Mouse (Mus musculus): ENCODE measurements around the gene Tnpo3. TPM values are rescaled to one million over a fixed set of nuclear protein-coding genes. Genes with fewer than 3 reads are reported as not detected.

Tnpo3 gene
- 9.7 TPM in 1 of 2 replicates, not detected in the other for polyA plus RNA-seq (2012; ENCODE audit: insufficient read depth, low replicate concordance)

DNA sequence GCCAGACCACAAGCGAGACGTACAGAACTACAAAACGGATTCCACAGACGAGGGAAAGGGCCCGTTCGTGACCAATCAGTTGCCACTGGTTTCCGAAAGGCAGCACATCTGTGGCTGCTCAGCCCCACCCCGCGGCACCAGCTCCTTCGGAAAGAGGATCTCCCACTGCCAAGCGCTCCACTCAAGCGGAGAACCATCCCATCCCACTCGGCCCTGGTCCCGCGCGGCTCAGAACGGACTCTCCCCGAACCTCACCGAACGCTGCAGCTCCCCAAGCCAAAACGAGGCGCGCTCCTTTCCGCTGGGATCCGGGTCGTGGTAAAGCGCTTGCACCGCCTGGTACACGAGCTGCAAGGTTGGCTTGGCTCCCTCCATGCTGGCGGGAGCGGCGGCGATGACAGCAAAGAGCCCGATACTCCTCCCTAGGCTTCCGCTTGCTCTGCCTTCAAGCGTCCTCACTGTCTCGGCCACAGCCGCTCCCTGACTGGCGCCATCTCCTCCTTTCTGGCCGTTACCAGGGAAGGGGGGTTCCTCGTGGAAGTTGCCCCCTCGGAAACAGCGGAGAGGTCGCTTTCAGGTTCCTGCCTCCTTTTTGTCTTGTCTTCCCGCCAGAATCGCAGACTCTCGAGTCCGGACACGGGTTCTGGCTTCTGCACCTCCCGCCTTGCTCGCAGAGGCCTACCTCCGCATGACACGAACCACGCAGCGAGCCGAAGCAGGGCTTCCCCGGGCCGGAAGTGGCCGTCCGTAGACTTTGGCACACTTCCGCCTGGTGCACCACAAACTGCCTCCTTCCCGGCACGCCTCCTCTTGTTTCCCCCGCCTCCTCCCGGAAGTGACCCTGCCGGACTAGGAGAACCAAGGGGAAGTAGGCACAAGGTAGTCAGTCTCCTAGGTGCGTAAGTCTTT is at the start of gene Tnpo3:
Gene Tnpo3 (minus strand): TSS at position 777 of the 909 bp plus-strand sequence.
- H3K27me3 ChIP-seq (replicated peaks) = peaks cover 3% of the 10 kb centered on the region
- H3K36me3 ChIP-seq (replicated peaks; ENCODE audit: low read length) = no peaks in the 10 kb centered on the region
- peaks cover 20% of the 10 kb centered on the region; the same call in 1 of the 2 replicates for H3K9me3 ChIP-seq
- peak within 1 kb of the TSS; percentile 98 for H3K4me3 ChIP-seq (replicated peaks)
- peaks cover 31% of the 10 kb centered on the region for H3K4me1 ChIP-seq
- TF ChIP-seq FLI1 (IDR thresholded peaks at IDR 0.05; ENCODE audit: low read length) (peak; percentile 94), GATA1 (IDR thresholded peaks at IDR 0.05; ENCODE audit: borderline replicate concordance, low read length) (no peak)

- Histone ChIP-seq H3K36me3 (replicated peaks; ENCODE audit: low read length) (no peaks in the 10 kb centered on the region), H3K4me3 (replicated peaks) (no peak overlapping the region), H3K27me3 (replicated peaks) (peaks cover 72% of the 10 kb centered on the region), H3K9me3 (peaks cover 28% of the 10 kb centered on the region), H3K4me1 (no peaks in the 10 kb centered on the region)
- TF ChIP-seq FLI1 (IDR thresholded peaks at IDR 0.05; ENCODE audit: low read length) (no peak), GATA1 (IDR thresholded peaks at IDR 0.05; ENCODE audit: borderline replicate concordance, low read length) (no peak)
These were observed 49.2 kb upstream of the Tnpo3 start for GRCm38 (mm10) chr6:29658626-29659475.

DNA sequence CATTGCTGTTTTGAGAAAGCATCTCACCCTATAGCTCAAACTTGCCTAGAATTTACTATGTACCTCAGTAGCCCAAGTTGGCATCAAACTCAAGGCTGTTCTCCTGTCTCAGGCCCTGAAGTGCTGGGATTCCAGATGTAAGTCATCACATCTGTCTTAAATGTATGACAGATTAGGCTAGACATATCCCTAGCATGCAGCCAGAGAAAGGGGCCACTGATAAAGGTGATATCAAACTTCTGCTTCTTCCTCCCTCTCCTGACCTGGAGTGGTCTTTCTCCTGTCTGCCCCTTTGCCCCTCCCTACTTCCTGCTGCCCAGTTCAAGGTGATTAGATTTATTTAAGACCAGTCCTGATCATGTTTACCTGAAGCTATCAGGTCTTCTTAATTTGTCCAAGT is 43.6 kb upstream of the Tnpo3 start:
- no peak overlapping the region for H3K4me3 ChIP-seq (replicated peaks)
- no peaks in the 10 kb centered on the region for H3K36me3 ChIP-seq (replicated peaks; ENCODE audit: low read length)
- peaks cover 7% of the 10 kb centered on the region for H3K9me3 ChIP-seq
- H3K27me3 ChIP-seq (replicated peaks) = peaks cover 68% of the 10 kb centered on the region
- no peak for TF ChIP-seq FLI1 (IDR thresholded peaks at IDR 0.05; ENCODE audit: low read length)
- TF ChIP-seq GATA1 (IDR thresholded peaks at IDR 0.05; ENCODE audit: borderline replicate concordance, low read length) = no peak
- H3K4me1 ChIP-seq = peaks cover 9% of the 10 kb centered on the region

- Histone ChIP-seq H3K4me1 (peaks cover 9% of the 10 kb centered on the region), H3K4me3 (replicated peaks) (no peak overlapping the region), H3K36me3 (replicated peaks; ENCODE audit: low read length) (no peaks in the 10 kb centered on the region), H3K27me3 (replicated peaks) (peaks cover 48% of the 10 kb centered on the region), H3K9me3 (no peaks in the 10 kb centered on the region)
- TF ChIP-seq FLI1 (IDR thresholded peaks at IDR 0.05; ENCODE audit: low read length) (no peak), GATA1 (IDR thresholded peaks at IDR 0.05; ENCODE audit: borderline replicate concordance, low read length) (no peak)
These were observed 40.5 kb upstream of the Tnpo3 start for GRCm38 (mm10) chr6:29650170-29650549.

DNA sequence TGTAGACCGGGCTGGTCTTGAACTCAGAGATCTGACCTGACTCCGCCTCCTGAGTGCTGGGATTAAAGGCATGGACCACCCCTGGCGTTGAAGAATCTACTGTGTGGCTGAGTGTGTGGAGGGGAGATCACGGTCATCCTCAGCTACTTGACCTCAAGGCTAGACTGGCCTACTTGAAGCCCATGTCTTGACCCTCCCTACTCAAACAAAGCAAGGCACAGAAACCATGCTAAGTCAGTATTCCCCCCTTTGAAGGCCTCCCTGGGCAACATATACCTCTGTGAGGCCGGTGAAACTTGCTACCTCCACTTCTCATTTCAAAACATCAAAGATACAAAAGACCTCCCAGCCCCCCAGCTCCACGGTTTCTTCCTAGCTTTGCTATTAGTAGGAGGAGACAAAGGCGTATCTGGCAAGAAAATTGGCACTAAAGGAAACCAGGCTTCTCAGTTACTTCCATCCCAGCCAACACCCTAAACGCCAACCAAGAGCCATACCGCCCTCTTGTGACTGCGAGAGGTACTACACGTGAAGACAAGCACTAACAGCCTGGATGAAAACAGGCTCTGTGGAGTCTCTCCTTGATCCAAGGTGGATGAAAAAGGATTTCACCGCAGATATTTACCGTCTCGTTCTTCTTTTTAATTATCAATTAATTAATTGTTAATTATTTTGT is 39.9 kb upstream of the Tnpo3 start:
- Histone ChIP-seq H3K4me3 (replicated peaks) (no peak overlapping the region), H3K36me3 (replicated peaks; ENCODE audit: low read length) (no peaks in the 10 kb centered on the region)
- TF ChIP-seq GATA1 (IDR thresholded peaks at IDR 0.05; ENCODE audit: borderline replicate concordance, low read length) (no peak), FLI1 (IDR thresholded peaks at IDR 0.05; ENCODE audit: low read length) (no peak)

GRCm38 (mm10) chr6:29641816-29642215 is 32.1 kb upstream of the Tnpo3 start:
- Histone ChIP-seq H3K4me1 (peaks cover 9% of the 10 kb centered on the region), H3K9me3 (peaks cover 36% of the 10 kb centered on the region), H3K36me3 (replicated peaks; ENCODE audit: low read length) (no peaks in the 10 kb centered on the region), H3K27me3 (replicated peaks) (peaks cover 48% of the 10 kb centered on the region), H3K4me3 (replicated peaks) (no peak overlapping the region)
- TF ChIP-seq GATA1 (IDR thresholded peaks at IDR 0.05; ENCODE audit: borderline replicate concordance, low read length) (no peak), FLI1 (IDR thresholded peaks at IDR 0.05; ENCODE audit: low read length) (no peak)

More for the DNA sequence above, 39.9 kb upstream of the Tnpo3 start:
- H3K4me1 ChIP-seq = peaks cover 9% of the 10 kb centered on the region
- H3K9me3 ChIP-seq = no peaks in the 10 kb centered on the region
- peaks cover 48% of the 10 kb centered on the region for H3K27me3 ChIP-seq (replicated peaks)

DNA sequence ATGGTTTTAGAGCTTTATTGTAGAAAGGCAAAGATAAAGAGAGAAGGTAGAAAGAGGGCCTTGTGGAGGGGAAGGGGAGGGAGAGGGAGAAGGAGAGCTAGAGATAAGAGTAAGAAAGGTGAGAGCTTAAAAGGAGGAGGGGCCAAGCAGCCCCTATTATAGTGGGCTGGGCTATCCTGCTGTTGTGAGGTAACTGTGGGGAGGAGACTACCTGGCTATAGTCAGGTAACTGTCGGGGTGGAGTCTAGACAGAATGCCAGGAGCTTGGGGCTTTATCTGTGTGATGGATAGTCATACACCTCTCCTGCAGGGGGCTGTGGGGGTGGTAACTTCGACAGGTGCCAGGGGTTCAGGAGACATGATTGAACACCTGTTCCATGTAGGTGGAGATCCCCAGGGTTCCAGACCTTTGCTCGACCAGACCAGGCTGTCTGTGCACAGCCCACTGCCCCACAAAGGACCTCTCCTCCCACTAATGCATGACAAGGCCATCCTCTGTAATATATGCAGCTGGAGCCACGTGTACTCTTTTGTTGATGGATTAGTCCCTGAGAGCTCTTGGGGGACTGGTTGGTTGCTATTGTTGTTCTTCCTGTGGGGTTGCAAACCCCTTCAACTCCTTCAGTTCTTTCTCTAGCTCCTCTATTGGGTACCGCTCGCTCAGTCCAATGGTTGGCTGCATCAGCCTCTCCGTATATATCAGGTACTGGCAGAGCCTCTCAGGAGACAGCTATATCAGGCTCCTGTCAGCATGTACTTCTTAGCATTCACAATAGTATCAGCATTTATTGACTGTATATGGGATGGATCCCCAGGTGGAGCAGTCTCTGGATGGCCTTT is 30.1 kb upstream of the Tnpo3 start:
- Histone ChIP-seq H3K4me3 (replicated peaks) (no peak overlapping the region), H3K36me3 (replicated peaks; ENCODE audit: low read length) (no peaks in the 10 kb centered on the region), H3K27me3 (replicated peaks) (peaks cover 51% of the 10 kb centered on the region), H3K4me1 (peaks cover 27% of the 10 kb centered on the region), H3K9me3 (peaks cover 46% of the 10 kb centered on the region)
- no peak for TF ChIP-seq FLI1 (IDR thresholded peaks at IDR 0.05; ENCODE audit: low read length)
- no peak for TF ChIP-seq GATA1 (IDR thresholded peaks at IDR 0.05; ENCODE audit: borderline replicate concordance, low read length)

GRCm38 (mm10) chr6:29638844-29639460 is 29.3 kb upstream of the Tnpo3 start:
- Histone ChIP-seq H3K9me3 (peaks cover 42% of the 10 kb centered on the region), H3K4me1 (peaks cover 28% of the 10 kb centered on the region), H3K4me3 (replicated peaks) (no peak overlapping the region), H3K27me3 (replicated peaks) (peaks cover 46% of the 10 kb centered on the region), H3K36me3 (replicated peaks; ENCODE audit: low read length) (no peaks in the 10 kb centered on the region)
- TF ChIP-seq FLI1 (IDR thresholded peaks at IDR 0.05; ENCODE audit: low read length) = no peak
- no peak for TF ChIP-seq GATA1 (IDR thresholded peaks at IDR 0.05; ENCODE audit: borderline replicate concordance, low read length)

Measured in megakaryocyte, embryonic 14.5 days (primary cell).